Mouse (Mus musculus) spleen, adult 2 months (tissue): ENCODE measurements around the gene Cdc20b.

Experiments used
- CTCF ChIP-seq: fragments of 200-500 bp; IDR thresholded peaks from 2 replicates; pipeline ENCODE4 v1.5.1; 2011; ENCODE audit warnings: mild to moderate bottlenecking, inconsistent platforms; ENCODE audit not compliant: insufficient read depth, insufficient read length, insufficient replicate concordance; ENCODE audit errors: extremely low read depth
- POLR2A ChIP-seq: fragments of 200-500 bp; IDR thresholded peaks from 2 replicates; pipeline ENCODE4 v1.6.1; 2011; ENCODE audit warnings: low read depth, low read length, inconsistent platforms

DNA sequence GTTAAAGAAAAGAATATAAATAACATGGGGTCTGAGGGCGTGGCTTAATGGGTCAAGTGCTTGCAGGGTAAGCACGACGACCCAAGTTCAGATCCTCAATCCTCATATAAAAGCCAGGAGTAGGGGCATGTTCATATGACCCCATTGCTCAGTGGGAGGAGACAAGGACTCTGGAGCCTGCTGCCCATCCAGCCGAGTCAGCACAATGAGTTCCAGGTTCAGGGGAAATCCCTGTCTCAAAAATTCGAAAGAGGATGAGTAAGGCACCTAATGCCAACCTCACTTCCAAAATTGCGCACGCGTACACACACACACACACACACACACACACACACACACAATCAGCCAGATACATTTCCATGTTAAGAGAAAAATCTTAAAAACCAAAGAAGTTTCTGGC lies 12.4 kb upstream of the Cdc20b start:
- no peak for TF ChIP-seq CTCF
- no peak for TF ChIP-seq POLR2A
